Mouse (Mus musculus) brain, embryonic 14.5 days (tissue): ENCODE results near the gene Gm8994.

Source experiments
- CTCF ChIP-seq: fragments of 200-500 bp; IDR thresholded peaks from 2 replicates; pipeline ENCODE4 v1.5.1; 2012; ENCODE audit warnings: inconsistent platforms, mild to moderate bottlenecking, moderate library complexity, borderline replicate concordance; ENCODE audit not compliant: insufficient read depth, insufficient read length; ENCODE audit errors: extremely low read depth
- POLR2A ChIP-seq: fragments of 200-500 bp; IDR thresholded peaks from 2 replicates; pipeline ENCODE4 v1.6.1; 2012; ENCODE audit warnings: mild to moderate bottlenecking, inconsistent platforms, borderline replicate concordance; ENCODE audit not compliant: poor library complexity, insufficient read depth, insufficient read length, severe bottlenecking; ENCODE audit errors: extremely low read depth

DNA sequence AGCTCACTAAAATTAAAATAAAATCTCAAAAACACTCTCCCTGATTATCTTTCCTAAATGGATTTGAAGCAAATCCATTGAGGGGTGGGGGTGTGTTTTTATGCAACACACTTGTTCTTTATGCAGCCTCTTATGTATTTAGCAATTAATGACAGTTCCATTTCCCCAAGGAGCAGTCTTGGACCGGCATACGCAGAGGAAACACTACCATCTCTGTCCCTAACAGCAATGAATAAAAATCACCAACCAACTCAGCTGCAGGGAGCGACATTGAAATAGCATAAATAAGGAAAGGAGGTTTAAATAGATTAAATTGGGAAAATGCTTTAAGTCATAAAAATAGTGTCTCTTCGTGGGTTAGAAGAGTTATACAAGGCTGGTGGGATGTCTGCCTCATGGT lies 40.8 kb upstream of the Gm8994 start:
- TF ChIP-seq POLR2A, result no peak
- no peak for TF ChIP-seq CTCF
